Mouse (Mus musculus) CH12.LX (cell line): ENCODE data around the gene Runx2. TPM values are rescaled to one million over a fixed set of nuclear protein-coding genes. Genes with fewer than 3 reads are reported as not detected.

Source experiments
- DNase-seq: peaks from one replicate; pipeline ENCODE4 v3.0.0-alpha.2; 2013; ENCODE audit errors: extremely low read depth
- H3K27ac ChIP-seq: 2 replicates; pipeline ENCODE4 v1.5.1; 2012; ENCODE audit warnings: low read depth, mild to moderate bottlenecking, control low read depth, moderate library complexity; ENCODE audit not compliant: insufficient read depth
- H3K27me3 ChIP-seq: replicated peaks from 2 replicates; pipeline ENCODE3; 2012; ENCODE audit warnings: inconsistent platforms
- H3K36me3 ChIP-seq, 2 experiments: replicated peaks in 1 of 2; 2 replicates each; pipeline versions ENCODE3 to v1.6.1; 2012; ENCODE audit warnings: inconsistent platforms in 1 of 2, low read length in 1 of 2, mild to moderate bottlenecking in 1 of 2, mixed read lengths in 1 of 2, moderate library complexity in 1 of 2; ENCODE audit not compliant: control insufficient read depth in 1 of 2, insufficient read depth in 1 of 2
- H3K4me1 ChIP-seq, 2 experiments: 2 replicates each; pipeline ENCODE4 v1.6.1; 2012; ENCODE audit warnings: inconsistent platforms in 1 of 2, moderate library complexity in 1 of 2; ENCODE audit not compliant: insufficient read depth in 2 of 2, control insufficient read depth in 1 of 2
- H3K4me2 ChIP-seq: 2 replicates; pipeline ENCODE4 v1.6.1; 2012; ENCODE audit warnings: low read depth, mild to moderate bottlenecking, control low read depth; ENCODE audit not compliant: poor library complexity, insufficient read depth, severe bottlenecking
- H3K4me3 ChIP-seq, 3 experiments: fragments of 150-350 bp in 1 of 3; sonication (generic) in 1 of 3; replicated peaks in 1 of 3; 2 replicates each; pipeline versions ENCODE3 to v1.5.1; 2011 to 2012; ENCODE audit warnings: low read depth in 2 of 3, low read length in 2 of 3, mild to moderate bottlenecking in 2 of 3, moderate library complexity in 2 of 3, control low read depth in 1 of 3, improper control_type of control experiment in 1 of 3, inconsistent platforms in 1 of 3, mixed read lengths in 1 of 3; ENCODE audit not compliant: poor library complexity in 1 of 3
- H3K79me2 ChIP-seq: replicated peaks from 2 replicates; pipeline ENCODE4 v1.6.1; 2012; ENCODE audit warnings: mild to moderate bottlenecking, moderate library complexity; ENCODE audit not compliant: control insufficient read depth, poor library complexity, insufficient read depth, severe bottlenecking; ENCODE audit errors: extremely low read depth
- H3K9ac ChIP-seq: 2 replicates; pipeline ENCODE4 v1.6.1; 2012; ENCODE audit warnings: low read depth, mild to moderate bottlenecking, control low read depth, moderate library complexity; ENCODE audit not compliant: insufficient read depth
- H3K9me3 ChIP-seq: replicated peaks from 2 replicates; pipeline ENCODE3; 2012; ENCODE audit warnings: low read length, inconsistent platforms, mixed read lengths
- CHD2 ChIP-seq: IDR thresholded peaks from 2 replicates; pipeline ENCODE4 v1.6.1; 2011; ENCODE audit warnings: low read length, improper control_type of control experiment
- ETS1 ChIP-seq: conservative IDR thresholded peaks from 2 replicates; pipeline ENCODE4 v1.6.1; 2012; ENCODE audit warnings: low read depth, mild to moderate bottlenecking, inconsistent platforms, low read length, improper control_type of control experiment, moderate library complexity
- GABPA ChIP-seq: IDR thresholded peaks from 2 replicates; pipeline ENCODE4 v1.6.1; 2012; ENCODE audit warnings: low read depth, low read length, improper control_type of control experiment, inconsistent platforms; ENCODE audit not compliant: insufficient replicate concordance
- IRF4 ChIP-seq: IDR thresholded peaks from 2 replicates; pipeline ENCODE4 v1.6.1; 2014; ENCODE audit warnings: low read depth, mild to moderate bottlenecking, inconsistent platforms, low read length, improper control_type of control experiment
- JUN ChIP-seq: IDR thresholded peaks from 2 replicates; pipeline ENCODE4 v1.6.1; 2011; ENCODE audit warnings: low read depth, mild to moderate bottlenecking, low read length, improper control_type of control experiment, moderate library complexity; ENCODE audit not compliant: insufficient read depth
- MXI1 ChIP-seq: IDR thresholded peaks from 2 replicates; pipeline ENCODE4 v1.6.1; 2011; ENCODE audit warnings: mild to moderate bottlenecking, low read depth, low read length, improper control_type of control experiment
- NELFE ChIP-seq: IDR thresholded peaks from 2 replicates; pipeline ENCODE4 v1.6.1; 2011; ENCODE audit warnings: low read depth, low read length, improper control_type of control experiment
- RAD21 ChIP-seq: IDR thresholded peaks from 2 replicates; pipeline ENCODE4 v1.6.1; 2011; ENCODE audit warnings: low read depth, mild to moderate bottlenecking, low read length, improper control_type of control experiment, moderate library complexity
- RCOR1 ChIP-seq: conservative IDR thresholded peaks from 2 replicates; pipeline ENCODE4 v1.6.1; 2012; ENCODE audit warnings: low read depth, mild to moderate bottlenecking, inconsistent platforms, low read length, improper control_type of control experiment
- UBTF ChIP-seq: IDR thresholded peaks from 2 replicates; pipeline ENCODE4 v1.6.1; 2012; ENCODE audit warnings: low read depth, mild to moderate bottlenecking, inconsistent platforms, low read length, improper control_type of control experiment, moderate library complexity
- USF1 ChIP-seq: IDR thresholded peaks from 2 replicates; pipeline ENCODE4 v1.6.1; 2014; ENCODE audit warnings: low read depth, mild to moderate bottlenecking, inconsistent platforms, low read length, improper control_type of control experiment
- USF2 ChIP-seq: conservative IDR thresholded peaks from 2 replicates; pipeline ENCODE4 v1.6.1; 2011; ENCODE audit warnings: low read depth, low read length, improper control_type of control experiment
- ZKSCAN1 ChIP-seq: IDR thresholded peaks from 2 replicates; pipeline ENCODE4 v1.6.1; 2012; ENCODE audit warnings: low read depth, inconsistent platforms, low read length, improper control_type of control experiment, borderline replicate concordance
- ZNF384 ChIP-seq: IDR thresholded peaks from 2 replicates; pipeline ENCODE4 v1.6.1; 2012; ENCODE audit warnings: low read depth, low read length, improper control_type of control experiment, inconsistent platforms
- dilution Hi-C: fragments of 300-500 bp; cut with MboI; formaldehyde crosslinking; loops from 2 replicates; pipeline ENCODE4 v1.14.3; 2020; ENCODE audit warnings: low sequenced_read_pairs; ENCODE audit not compliant: extremely low pct_unique_long_range_greater_than_20kb, extremely low pct_ligation_motif_present
- in situ Hi-C: fragments of 300-500 bp; cut with MboI; formaldehyde crosslinking; loops from 3 replicates; pipeline ENCODE4 v1.14.3; 2019; ENCODE audit warnings: low sequenced_read_pairs, low pct_ligation_motif_present, low pct_unique_long_range_greater_than_20kb, mixed read lengths
- polyA plus RNA-seq: library from polyadenylated mRNA; unstranded; fragments of >175 nt; gene quantifications from 2 replicates; pipeline ENCODE4 v1.2.1, GENCODE M21; 2012; ENCODE audit warnings: low read depth; ENCODE audit not compliant: insufficient read length
- total RNA-seq, 2 experiments: library from RNA; depleted of rRNA; stranded (reverse); fragments of 300-350 nt in 1 of 2; fragments of >200 nt in 1 of 2; gene quantifications; 2 replicates each; pipeline ENCODE4 v1.2.3; 2012 to 2014

The Runx2 gene
- total and polyA plus RNA-seq, 3 experiments, result 0.70 to 1.4 (median 1.1) TPM

DNA sequence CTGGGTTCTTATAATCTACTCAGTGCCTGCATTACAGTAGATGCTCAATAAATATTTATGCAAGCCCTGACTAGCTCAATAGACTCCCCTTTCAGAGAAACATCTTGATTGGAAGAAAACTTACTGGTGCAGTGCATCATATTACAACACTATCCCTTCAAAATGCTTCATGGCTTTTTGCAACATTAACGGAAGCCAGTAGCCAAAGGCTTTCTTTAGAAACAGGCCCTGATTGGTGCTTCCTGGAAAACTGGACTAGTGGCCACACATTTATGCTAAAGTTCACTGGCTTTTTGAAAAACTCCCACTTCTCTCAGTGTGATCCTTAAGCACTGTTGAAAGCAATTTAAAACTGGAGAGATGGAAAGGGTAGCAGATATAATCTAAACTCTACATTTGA, 151.4 kb downstream of the Runx2 start:
- dilution Hi-C loops (no loop called here), in situ Hi-C loops (no loop called here)
- DNase-seq, result no peak
- Histone ChIP-seq H3K9me3 (no peaks in the 10 kb centered on the region), H3K4me1 (peaks cover 5 to 25% of the 10 kb centered on the region in 2 experiments; a peak in 3 of 4 replicates), H3K9ac (no peak overlapping the region), H3K27ac (no peak overlapping the region), H3K4me2 (no peak overlapping the region), H3K27me3 (no peaks in the 10 kb centered on the region), H3K4me3 (no peak overlapping the region), H3K36me3 (no peaks in the 10 kb centered on the region), H3K79me2 (no peaks in the 10 kb centered on the region)
- TF ChIP-seq GABPA, result no peak
- no peak for TF ChIP-seq UBTF
- no peak for TF ChIP-seq ETS1
- no peak for TF ChIP-seq JUN
- TF ChIP-seq ZKSCAN1, result no peak

DNA sequence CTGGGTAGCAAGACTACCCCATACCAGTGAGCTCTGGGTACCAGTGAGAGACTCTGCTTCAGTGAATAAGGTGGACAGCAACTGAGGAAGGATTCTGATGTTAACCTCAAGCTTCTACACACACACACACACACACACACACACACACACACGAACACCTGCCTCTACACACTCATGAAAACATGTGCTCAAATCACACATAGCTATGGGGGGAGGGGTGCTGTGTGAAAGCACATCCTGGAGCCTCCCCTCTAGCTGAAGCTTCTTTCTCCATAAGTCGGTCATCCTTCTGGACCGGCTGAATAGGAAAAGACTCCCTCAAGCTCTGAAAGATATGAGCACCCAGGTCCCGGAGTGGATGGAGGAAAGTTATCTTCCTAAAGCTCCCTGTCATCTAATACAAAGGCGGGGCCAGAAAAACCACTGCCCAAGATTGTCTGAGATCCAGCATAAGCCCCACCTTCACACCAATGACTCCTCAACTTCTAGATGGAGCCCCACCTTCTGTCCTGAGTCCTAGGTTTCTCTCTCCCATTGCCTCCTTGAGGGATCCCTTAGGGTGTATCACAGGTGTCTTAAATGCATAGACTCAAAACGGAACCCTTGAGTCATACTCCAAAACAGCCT, 152.4 kb downstream of the Runx2 start:
- in situ Hi-C loops, result no loop called here
- H3K4me2 ChIP-seq, result no peak overlapping the region
- no peak for TF ChIP-seq IRF4
- no peak for TF ChIP-seq MXI1
- TF ChIP-seq, all 38 proteins: peak for 0
- dilution Hi-C loops, result no loop called here
- no peaks in the 10 kb centered on the region for H3K27me3 ChIP-seq
- H3K36me3 ChIP-seq, result no peaks in the 10 kb centered on the region
- no peaks in the 10 kb centered on the region for H3K9me3 ChIP-seq
- H3K4me3 ChIP-seq, result no peak overlapping the region
- no peak overlapping the region for H3K27ac ChIP-seq
- DNase-seq, result no peak
- H3K79me2 ChIP-seq, result no peaks in the 10 kb centered on the region
- H3K4me1 ChIP-seq, result peaks cover 3 to 15% of the 10 kb centered on the region in 2 experiments; a peak in 3 of 4 replicates
- no peak overlapping the region for H3K9ac ChIP-seq

DNA sequence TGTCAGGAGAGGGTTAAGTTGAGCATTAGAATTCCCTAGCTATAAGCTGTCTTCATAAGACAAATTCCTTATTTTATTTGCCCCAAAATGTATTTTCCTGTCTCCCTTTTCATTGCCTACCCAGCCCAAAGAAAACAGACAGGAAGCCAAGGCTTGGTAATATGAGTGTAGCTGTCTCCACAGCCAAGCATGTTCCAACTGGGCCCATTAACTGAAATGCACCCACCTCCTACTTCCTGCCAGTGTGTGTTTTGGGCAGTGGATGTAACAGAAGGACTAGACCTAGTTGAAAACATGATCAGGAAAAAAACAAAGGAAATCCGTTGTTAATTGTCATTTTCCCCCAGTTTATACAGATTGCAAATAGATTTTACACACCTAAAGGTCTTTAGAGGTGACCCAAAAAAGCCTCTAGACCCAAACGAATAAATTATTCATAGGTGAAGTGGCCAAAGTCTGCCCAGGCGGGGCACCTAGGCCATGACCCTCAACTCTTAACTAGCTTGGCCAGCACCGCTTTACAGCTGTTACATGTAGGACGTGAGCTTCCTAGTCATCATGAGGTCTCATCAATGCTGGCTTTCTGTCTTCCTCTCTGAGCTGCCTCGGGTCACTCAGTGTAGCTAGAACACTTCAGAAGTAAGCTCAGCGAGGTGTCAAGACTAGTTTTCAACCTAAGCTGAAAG, 154.3 kb downstream of the Runx2 start:
- no peak for TF ChIP-seq ZNF384
- no peak for TF ChIP-seq ZKSCAN1
- no peak for TF ChIP-seq RCOR1
- TF ChIP-seq USF1, result no peak
- TF ChIP-seq USF2, result no peak
- no peak for TF ChIP-seq CHD2
- TF ChIP-seq UBTF, result no peak
- no peak for TF ChIP-seq MXI1
- no peak for TF ChIP-seq NELFE
- TF ChIP-seq RAD21, result no peak
- TF ChIP-seq IRF4, result no peak
- TF ChIP-seq, all 38 proteins: peak for 0
- Histone ChIP-seq H3K4me3 (no peak overlapping the region), H3K79me2 (no peaks in the 10 kb centered on the region), H3K27me3 (no peaks in the 10 kb centered on the region), H3K27ac (no peak overlapping the region), H3K4me1 (peaks cover 3 to 15% of the 10 kb centered on the region in 2 experiments; a peak in 3 of 4 replicates), H3K4me2 (no peak overlapping the region), H3K9me3 (no peaks in the 10 kb centered on the region), H3K36me3 (no peaks in the 10 kb centered on the region), H3K9ac (no peak overlapping the region)
- in situ Hi-C loops (no loop called here), dilution Hi-C loops (no loop called here)
- no peak for DNase-seq
